Mouse (Mus musculus) neural tube, embryonic 13.5 days (tissue): ENCODE data around the gene Mamstr. TPM values are rescaled to one million over a fixed set of nuclear protein-coding genes. Genes with fewer than 3 reads are reported as not detected.

Experiments used
- ATAC-seq: fragments of 200-750 bp; cut with Nextera tagmentation; 2 replicates; pipeline ENCODE4 v1.8.0; 2017; ENCODE audit warnings: low read depth, mild to moderate bottlenecking, moderate TSS enrichment, moderate library complexity
- H3K27ac ChIP-seq: fragments of 300-500 bp; sonication (generic); replicated peaks from 2 replicates; pipeline ENCODE4 v1.5.1; 2015; ENCODE audit warnings: moderate library complexity, mild to moderate bottlenecking, inconsistent platforms
- H3K27me3 ChIP-seq: fragments of 300-500 bp; sonication (generic); 2 replicates; pipeline ENCODE4 v1.6.1; 2015; ENCODE audit warnings: mild to moderate bottlenecking, inconsistent platforms
- H3K36me3 ChIP-seq: fragments of 300-500 bp; sonication (generic); 2 replicates; pipeline ENCODE4 v1.6.1; 2015; ENCODE audit warnings: mild to moderate bottlenecking, inconsistent platforms
- H3K4me1 ChIP-seq: fragments of 300-500 bp; sonication (generic); replicated peaks from 2 replicates; pipeline ENCODE4 v1.6.1; 2015; ENCODE audit warnings: inconsistent platforms
- H3K4me2 ChIP-seq: fragments of 300-500 bp; sonication (generic); 2 replicates; pipeline ENCODE4 v1.6.1; 2015; ENCODE audit warnings: inconsistent platforms, mild to moderate bottlenecking, moderate library complexity
- H3K4me3 ChIP-seq: fragments of 300-500 bp; sonication (generic); 2 replicates; pipeline ENCODE4 v1.5.1; 2015; ENCODE audit warnings: mild to moderate bottlenecking, inconsistent platforms
- H3K9ac ChIP-seq: fragments of 300-500 bp; sonication (generic); 2 replicates; pipeline ENCODE4 v1.6.1; 2015; ENCODE audit warnings: moderate library complexity, mild to moderate bottlenecking, inconsistent platforms
- H3K9me3 ChIP-seq: fragments of 300-500 bp; sonication (generic); 2 replicates; pipeline ENCODE4 v1.6.1; 2016; ENCODE audit warnings: inconsistent platforms
- WGBS: fragments of 180-500 bp; shearing (Covaris S2); methylation state at CpG from one replicate; pipeline ENCODE4 v1.1.7; 2015; 5-methylcytosine and 5-hydroxymethylcytosine counted together
- polyA plus RNA-seq: library from polyadenylated mRNA; unstranded; fragments of >200 nt; fragmentation: Nextera tagmentation; extraction: Ambion mirVana; gene quantifications from 2 replicates; pipeline ENCODE4 v1.2.1, GENCODE M21; 2015

Mamstr gene
- 3.1 and 3.4 TPM in 2 replicates for polyA plus RNA-seq

GRCm38 (mm10) chr7:45639561-45640027 lies at the start of gene Mamstr:
Mamstr (plus strand) TSS chr7:45639977.
- Histone ChIP-seq H3K4me3 (no peak within 1 kb of the TSS), H3K4me1 (peaks cover 39% of the 10 kb centered on the region), H3K4me2 (no peak within 1 kb of the TSS), H3K9me3 (no peaks in the 10 kb centered on the region), H3K36me3 (peaks cover 9% of the 10 kb centered on the region), H3K9ac (no peak within 1 kb of the TSS), H3K27ac (no peak within 1 kb of the TSS), H3K27me3 (no peaks in the 10 kb centered on the region)
- WGBS = 25% methylated on average over 19 of the region's 19 CpGs
- no peak for ATAC-seq

- no peak overlapping the region for H3K9ac ChIP-seq
- ATAC-seq = no peak
- 69% methylated on average over 3 of the region's 3 CpGs for WGBS
Measured at GRCm38 (mm10) chr7:45590874-45591273, 48.9 kb upstream of the Mamstr start.

GRCm38 (mm10) chr7:45591880-45592279 lies 47.9 kb upstream of the Mamstr start:
- H3K4me3 ChIP-seq = no peak overlapping the region
- H3K9ac ChIP-seq = no peak overlapping the region
- WGBS = 80% methylated on average over 7 of the region's 7 CpGs
- H3K36me3 ChIP-seq = no peaks in the 10 kb centered on the region
- H3K4me1 ChIP-seq = peaks cover 4% of the 10 kb centered on the region; the same call in 1 of the 2 replicates
- ATAC-seq = no peak
- no peaks in the 10 kb centered on the region for H3K27me3 ChIP-seq
- no peak overlapping the region for H3K4me2 ChIP-seq
- H3K9me3 ChIP-seq = no peaks in the 10 kb centered on the region
- no peak overlapping the region for H3K27ac ChIP-seq

More at GRCm38 (mm10) chr7:45590874-45591273, 48.9 kb upstream of the Mamstr start:
- no peaks in the 10 kb centered on the region for H3K27me3 ChIP-seq
- peaks cover 4% of the 10 kb centered on the region; the same call in 1 of the 2 replicates for H3K4me1 ChIP-seq
- H3K36me3 ChIP-seq = peaks cover 4% of the 10 kb centered on the region
- no peak overlapping the region for H3K4me3 ChIP-seq
- no peak overlapping the region for H3K27ac ChIP-seq
- no peak overlapping the region for H3K4me2 ChIP-seq
- no peaks in the 10 kb centered on the region for H3K9me3 ChIP-seq

GRCm38 (mm10) chr7:45593118-45593815 lies 46.5 kb upstream of the Mamstr start:
- 27% methylated on average over 10 of the region's 10 CpGs for WGBS
- H3K4me1 ChIP-seq = peaks cover 4% of the 10 kb centered on the region; the same call in 1 of the 2 replicates

GRCm38 (mm10) chr7:45595176-45595575 lies 44.6 kb upstream of the Mamstr start:
- WGBS = 85% methylated on average over 4 of the region's 4 CpGs
- ATAC-seq = no peak
- no peak overlapping the region for H3K9ac ChIP-seq

More at GRCm38 (mm10) chr7:45593118-45593815, 46.5 kb upstream of the Mamstr start:
- Histone ChIP-seq H3K27me3 (no peaks in the 10 kb centered on the region), H3K27ac (no peak overlapping the region), H3K4me2 (no peak overlapping the region), H3K9ac (no peak overlapping the region), H3K36me3 (no peaks in the 10 kb centered on the region), H3K4me3 (no peak overlapping the region), H3K9me3 (no peaks in the 10 kb centered on the region)
- no peak for ATAC-seq

GRCm38 (mm10) chr7:45596107-45596506 lies 43.7 kb upstream of the Mamstr start:
- H3K9ac ChIP-seq = no peak overlapping the region
- H3K27ac ChIP-seq = no peak overlapping the region
- H3K4me3 ChIP-seq = no peak overlapping the region
- no peak for ATAC-seq
- H3K4me1 ChIP-seq = no peaks in the 10 kb centered on the region
- H3K36me3 ChIP-seq = no peaks in the 10 kb centered on the region
- no peaks in the 10 kb centered on the region for H3K9me3 ChIP-seq
- no peak overlapping the region for H3K4me2 ChIP-seq
- H3K27me3 ChIP-seq = no peaks in the 10 kb centered on the region
- 88% methylated on average over 1 of the region's 1 CpGs for WGBS

More at GRCm38 (mm10) chr7:45595176-45595575, 44.6 kb upstream of the Mamstr start:
- no peak overlapping the region for H3K27ac ChIP-seq
- no peaks in the 10 kb centered on the region for H3K9me3 ChIP-seq
- no peak overlapping the region for H3K4me2 ChIP-seq
- no peaks in the 10 kb centered on the region for H3K4me1 ChIP-seq
- no peaks in the 10 kb centered on the region for H3K36me3 ChIP-seq
- H3K4me3 ChIP-seq = no peak overlapping the region
- H3K27me3 ChIP-seq = no peaks in the 10 kb centered on the region

- WGBS = 90% methylated on average over 5 of the region's 5 CpGs
- Histone ChIP-seq H3K27me3 (no peaks in the 10 kb centered on the region), H3K9me3 (no peaks in the 10 kb centered on the region), H3K4me3 (no peak overlapping the region), H3K4me1 (no peaks in the 10 kb centered on the region), H3K27ac (no peak overlapping the region), H3K4me2 (no peak overlapping the region), H3K36me3 (no peaks in the 10 kb centered on the region), H3K9ac (no peak overlapping the region)
- ATAC-seq = no peak
Measured at GRCm38 (mm10) chr7:45597013-45597412, 42.8 kb upstream of the Mamstr start.

GRCm38 (mm10) chr7:45597527-45597926 lies 42.2 kb upstream of the Mamstr start:
- no peaks in the 10 kb centered on the region for H3K4me1 ChIP-seq
- no peaks in the 10 kb centered on the region for H3K9me3 ChIP-seq
- no peak overlapping the region for H3K4me2 ChIP-seq
- H3K27me3 ChIP-seq = no peaks in the 10 kb centered on the region
- H3K27ac ChIP-seq = no peak overlapping the region
- no peak overlapping the region for H3K4me3 ChIP-seq
- 95% methylated on average over 6 of the region's 6 CpGs for WGBS
- no peak overlapping the region for H3K9ac ChIP-seq
- ATAC-seq = no peak
- H3K36me3 ChIP-seq = no peaks in the 10 kb centered on the region

GRCm38 (mm10) chr7:45598960-45599879 lies 40.6 kb upstream of the Mamstr start:
- 52% methylated on average over 18 of the region's 18 CpGs for WGBS
- ATAC-seq = no peak
- no peaks in the 10 kb centered on the region for H3K36me3 ChIP-seq

GRCm38 (mm10) chr7:45605704-45606289 lies 34.0 kb upstream of the Mamstr start:
- 87% methylated on average over 9 of the region's 9 CpGs for WGBS
- H3K9ac ChIP-seq = no peak overlapping the region
- no peaks in the 10 kb centered on the region for H3K27me3 ChIP-seq
- no peak overlapping the region for H3K27ac ChIP-seq
- no peaks in the 10 kb centered on the region for H3K9me3 ChIP-seq
- no peaks in the 10 kb centered on the region for H3K36me3 ChIP-seq
- no peak overlapping the region for H3K4me3 ChIP-seq
- no peaks in the 10 kb centered on the region for H3K4me1 ChIP-seq
- ATAC-seq = no peak
- no peak overlapping the region for H3K4me2 ChIP-seq

More at GRCm38 (mm10) chr7:45598960-45599879, 40.6 kb upstream of the Mamstr start:
- Histone ChIP-seq H3K9me3 (no peaks in the 10 kb centered on the region), H3K27me3 (no peaks in the 10 kb centered on the region), H3K4me2 (no peak overlapping the region), H3K4me3 (no peak overlapping the region), H3K9ac (no peak overlapping the region), H3K27ac (no peak overlapping the region), H3K4me1 (no peaks in the 10 kb centered on the region)

GRCm38 (mm10) chr7:45609511-45609910 lies 30.3 kb upstream of the Mamstr start:
- ATAC-seq = no peak
- 56% methylated on average over 1 of the region's 1 CpGs for WGBS

GRCm38 (mm10) chr7:45616277-45616676 lies 23.5 kb upstream of the Mamstr start:
- Histone ChIP-seq H3K4me3 (no peak overlapping the region), H3K27me3 (peaks cover 53% of the 10 kb centered on the region)

More at GRCm38 (mm10) chr7:45609511-45609910, 30.3 kb upstream of the Mamstr start:
- Histone ChIP-seq H3K4me2 (no peak overlapping the region), H3K4me3 (no peak overlapping the region), H3K4me1 (no peaks in the 10 kb centered on the region), H3K27me3 (no peaks in the 10 kb centered on the region), H3K36me3 (no peaks in the 10 kb centered on the region), H3K9me3 (no peaks in the 10 kb centered on the region), H3K9ac (no peak overlapping the region), H3K27ac (no peak overlapping the region)

More at GRCm38 (mm10) chr7:45616277-45616676, 23.5 kb upstream of the Mamstr start:
- Histone ChIP-seq H3K4me1 (peaks cover 8% of the 10 kb centered on the region; the same call in 1 of the 2 replicates), H3K27ac (no peak overlapping the region), H3K9ac (no peak overlapping the region), H3K9me3 (no peaks in the 10 kb centered on the region), H3K4me2 (no peak overlapping the region), H3K36me3 (no peaks in the 10 kb centered on the region)
- no peak for ATAC-seq
- 26% methylated on average over 6 of the region's 6 CpGs for WGBS
